In genomic region chr12:54482020-54482419, GRCm38 (mm10) we compare ENCODE assay signal across 19 mouse cellular contexts.
DNase-seq lines count a peak whose midpoint lies in the region; ATAC-seq lines count a peak whose summit lies in the region.
"Had no signal": no experiment of that assay in that cellular context is flagged by ENCODE, and none has a peak within 500 bp of the region (broad histone marks: within the 10 kb centered on the region; RNA-seq: fewer than 3 reads in every experiment).

No protein-coding gene starts in this region.

- H3K27ac ChIP-seq in hindbrain, embryonic 16.5 days (ENCODE audit: low read depth, low read length) = no peak overlapping the region
- H3K27ac ChIP-seq: embryonic facial prominence, embryonic 12.5 days; forebrain, embryonic 10.5 days; hindbrain, embryonic 10.5 days; liver, embryonic 13.5 days; neural tube, embryonic 13.5 days; stomach, postnatal 0 days had no signal

- H3K4me1 ChIP-seq in hindbrain, embryonic 16.5 days (ENCODE audit: control insufficient read depth, insufficient read depth, low read depth, low read length) = no peaks in the 10 kb centered on the region
- H3K4me1 ChIP-seq: embryonic facial prominence, embryonic 12.5 days; hindbrain, embryonic 10.5 days; liver, embryonic 13.5 days; neural tube, embryonic 13.5 days had no signal

- peak; percentile 91 for DNase-seq in heart, adult 11 months
- DNase-seq in heart, postnatal 10 days = no peak
- peak; percentile 26 for DNase-seq in 3T3-L1 (ENCODE audit: low read depth, low spot score)
- peak; percentile 40 for DNase-seq in embryo, embryonic 10 days (ENCODE audit: low spot score)
- peak; percentile 34 for DNase-seq in kidney, postnatal 10 days
- DNase-seq in testis, postnatal 10 days (ENCODE audit: low spot score) = no peak
- DNase-seq in urinary bladder, postnatal 25 days (ENCODE audit: low spot score) = no peak
- DNase-seq: cerebellum, adult 8-10 months; layer of hippocampus, postnatal 36 days; left cerebral cortex, postnatal 4 days; liver, embryonic 13.5 days; lung, postnatal 10 days; thymus, postnatal 36 days had no signal

- H3K27me3 ChIP-seq in hindbrain, embryonic 16.5 days (replicated peaks; ENCODE audit: control insufficient read depth, insufficient read depth, low read length) = no peaks in the 10 kb centered on the region
- H3K27me3 ChIP-seq: embryonic facial prominence, embryonic 12.5 days; liver, embryonic 13.5 days had no signal

- no peaks in the 10 kb centered on the region for H3K9me3 ChIP-seq in hindbrain, embryonic 16.5 days (ENCODE audit: control insufficient read depth, low read length)
- H3K9me3 ChIP-seq: embryonic facial prominence, embryonic 12.5 days; forebrain, embryonic 10.5 days; hindbrain, embryonic 10.5 days; liver, embryonic 13.5 days; neural tube, embryonic 13.5 days had no signal

- H3K9ac ChIP-seq in hindbrain, embryonic 16.5 days (ENCODE audit: low read depth, low read length) = no peak overlapping the region
- H3K9ac ChIP-seq: embryonic facial prominence, embryonic 12.5 days; liver, embryonic 13.5 days; neural tube, embryonic 13.5 days had no signal

- H3K4me2 ChIP-seq in hindbrain, embryonic 16.5 days (ENCODE audit: low read length) = no peak overlapping the region
- H3K4me2 ChIP-seq: embryonic facial prominence, embryonic 12.5 days; liver, embryonic 13.5 days; neural tube, embryonic 13.5 days had no signal

- no peaks in the 10 kb centered on the region for H3K36me3 ChIP-seq in hindbrain, embryonic 16.5 days (ENCODE audit: control insufficient read depth, insufficient read depth, low read length)
- H3K36me3 ChIP-seq: embryonic facial prominence, embryonic 12.5 days; forebrain, embryonic 10.5 days; hindbrain, embryonic 10.5 days; liver, embryonic 13.5 days; neural tube, embryonic 13.5 days had no signal

- 67% methylated on average over 4 of the region's 4 CpGs for WGBS in hindbrain, embryonic 16.5 days

- no peak for ATAC-seq in hindbrain, embryonic 16.5 days

- intact Hi-C loops in heart, postnatal 10 days (cut with DNase I) = no loop called here

- no peak overlapping the region for H3K4me3 ChIP-seq in hindbrain, embryonic 16.5 days (ENCODE audit: low read length)
- H3K4me3 ChIP-seq: embryonic facial prominence, embryonic 12.5 days; forebrain, embryonic 10.5 days; hindbrain, embryonic 10.5 days; liver, embryonic 13.5 days; neural tube, embryonic 13.5 days had no signal

Comparison
In these comparisons a context has a peak if more than half of its experiments do, and no peak if none do; other contexts are left out.
1. DNase-seq: peak in heart, adult 11 months (single experiment), 3T3-L1 (single experiment), embryo, embryonic 10 days (single experiment) and kidney, postnatal 10 days (single experiment); none in heart, postnatal 10 days (0 of 2), testis, postnatal 10 days (single experiment) and urinary bladder, postnatal 25 days (single experiment).